Mouse (Mus musculus): ENCODE measurements around the gene Cacfd1.

The Cacfd1 gene

GRCm38 (mm10) chr2:27026857-27027617 lies 17.3 kb downstream of the Cacfd1 start:
- DNase-seq (ENCODE audit: low spot score in 2 of 2): no peak

GRCm38 (mm10) chr2:27027618-27028436 lies 18.1 kb downstream of the Cacfd1 start, which contains the start of gene Slc2a6:
Slc2a6 (minus strand) TSS chr2:27027998.
- DNase-seq (ENCODE audit: low spot score in 2 of 2): peak; percentile 65 to 72

- DNase-seq (ENCODE audit: low spot score in 2 of 2): no peak
These were observed 18.8 kb downstream of the Cacfd1 start for GRCm38 (mm10) chr2:27028437-27029015.

- no peak for DNase-seq (ENCODE audit: low spot score in 2 of 2)
These were observed 22.6 kb downstream of the Cacfd1 start for GRCm38 (mm10) chr2:27032361-27032760.

GRCm38 (mm10) chr2:27036003-27036402 lies 26.3 kb downstream of the Cacfd1 start:
- DNase-seq (ENCODE audit: low spot score in 2 of 2): no peak

- DNase-seq (ENCODE audit: low spot score in 2 of 2): no peak
These were observed 27.3 kb downstream of the Cacfd1 start for GRCm38 (mm10) chr2:27037008-27037407.

GRCm38 (mm10) chr2:27038596-27038995 lies 28.9 kb downstream of the Cacfd1 start:
- DNase-seq (ENCODE audit: low spot score in 2 of 2): peak in 1 of 2 experiments; percentile 66

- no peak for DNase-seq (ENCODE audit: low spot score in 2 of 2)
These were observed 29.6 kb downstream of the Cacfd1 start for GRCm38 (mm10) chr2:27039286-27039685.

GRCm38 (mm10) chr2:27042131-27042844 lies 32.6 kb downstream of the Cacfd1 start:
- no peak for DNase-seq (ENCODE audit: low spot score in 2 of 2)

GRCm38 (mm10) chr2:27043461-27043860 lies 33.7 kb downstream of the Cacfd1 start:
- peak; percentile 50 to 66 for DNase-seq (ENCODE audit: low spot score in 2 of 2)

- DNase-seq (ENCODE audit: low spot score in 2 of 2): no peak
These were observed 34.4 kb downstream of the Cacfd1 start for GRCm38 (mm10) chr2:27044166-27044565.

- no peak for DNase-seq (ENCODE audit: low spot score in 2 of 2)
These were observed 34.9 kb downstream of the Cacfd1 start for GRCm38 (mm10) chr2:27044641-27045040.

- no peak for DNase-seq (ENCODE audit: low spot score in 2 of 2)
These were observed 36.4 kb downstream of the Cacfd1 start for GRCm38 (mm10) chr2:27045979-27046770.

GRCm38 (mm10) chr2:27049408-27049807 lies 39.7 kb downstream of the Cacfd1 start:
- no peak for DNase-seq (ENCODE audit: low spot score in 2 of 2)

- no peak for DNase-seq (ENCODE audit: low spot score in 2 of 2)
These were observed 48.5 kb downstream of the Cacfd1 start for GRCm38 (mm10) chr2:27058251-27058650.

- no peak for DNase-seq (ENCODE audit: low spot score in 2 of 2)
These were observed 49.0 kb downstream of the Cacfd1 start for GRCm38 (mm10) chr2:27058751-27059150.

GRCm38 (mm10) chr2:27059187-27059586 lies 49.5 kb downstream of the Cacfd1 start:
- DNase-seq (ENCODE audit: low spot score in 2 of 2): no peak

- DNase-seq (ENCODE audit: low spot score in 2 of 2): no peak
These were observed 57.4 kb downstream of the Cacfd1 start for GRCm38 (mm10) chr2:27067124-27067523.

GRCm38 (mm10) chr2:27067996-27068395 lies 58.3 kb downstream of the Cacfd1 start:
- no peak for DNase-seq (ENCODE audit: low spot score in 2 of 2)

- DNase-seq (ENCODE audit: low spot score in 2 of 2): no peak
These were observed 59.9 kb downstream of the Cacfd1 start for GRCm38 (mm10) chr2:27069646-27070045.

- no peak for DNase-seq (ENCODE audit: low spot score in 2 of 2)
These were observed 60.6 kb downstream of the Cacfd1 start for GRCm38 (mm10) chr2:27070247-27070813.

Data from spleen, postnatal 14 days (tissue).